Mouse (Mus musculus): Measurements from ENCODE around the gene Prss50.

Gene Prss50

DNA sequence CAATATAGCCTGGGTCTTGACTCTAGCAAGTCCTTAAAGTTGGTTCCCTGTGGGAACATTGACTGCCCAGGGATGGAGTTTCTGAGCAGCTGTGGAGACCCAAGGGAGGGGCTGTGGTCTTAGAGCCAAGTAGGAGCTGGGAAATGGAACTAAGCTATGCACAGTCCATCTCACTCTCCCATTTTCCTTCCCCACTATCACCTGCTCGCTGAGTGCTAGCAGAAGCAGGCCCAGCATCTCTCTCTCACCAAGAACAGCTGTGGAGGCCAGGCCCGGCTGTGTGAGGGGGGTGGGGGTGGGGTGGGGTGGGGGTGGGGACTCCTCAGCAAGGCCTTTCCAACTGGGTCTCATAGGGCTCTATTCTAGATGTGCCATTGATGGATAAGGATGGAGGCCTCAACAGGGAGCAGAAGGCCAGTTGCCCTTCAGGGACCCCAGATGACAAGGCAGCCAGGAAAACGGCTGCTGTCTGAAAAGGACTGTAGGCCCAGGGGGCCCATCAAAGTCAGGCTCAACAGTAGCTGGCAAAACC, 17.0 kb downstream of the Prss50 start:
- DNase-seq (ENCODE audit: low read depth, low spot score), result no peak

DNA sequence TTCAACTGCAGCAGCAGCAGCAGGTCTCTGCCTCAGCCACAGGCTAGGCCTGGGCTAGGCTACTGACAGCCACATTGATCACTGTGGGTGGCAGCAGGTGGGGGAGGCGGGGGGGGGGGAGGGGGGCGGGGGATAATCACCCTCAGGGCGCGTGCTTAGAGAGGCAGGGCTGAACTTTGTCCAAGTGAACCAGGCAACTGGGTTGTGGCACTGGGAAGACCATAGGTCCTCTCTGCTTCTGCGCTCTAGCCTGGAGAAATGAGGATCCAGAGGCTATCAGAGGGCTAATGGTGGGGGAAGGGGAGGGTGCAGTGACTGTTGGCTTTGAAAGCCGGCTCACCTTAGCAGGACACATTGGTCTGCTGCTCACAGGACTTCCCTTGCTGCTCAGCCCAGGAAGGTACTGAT, 17.5 kb downstream of the Prss50 start:
- DNase-seq (ENCODE audit: low read depth, low spot score), result no peak

DNA sequence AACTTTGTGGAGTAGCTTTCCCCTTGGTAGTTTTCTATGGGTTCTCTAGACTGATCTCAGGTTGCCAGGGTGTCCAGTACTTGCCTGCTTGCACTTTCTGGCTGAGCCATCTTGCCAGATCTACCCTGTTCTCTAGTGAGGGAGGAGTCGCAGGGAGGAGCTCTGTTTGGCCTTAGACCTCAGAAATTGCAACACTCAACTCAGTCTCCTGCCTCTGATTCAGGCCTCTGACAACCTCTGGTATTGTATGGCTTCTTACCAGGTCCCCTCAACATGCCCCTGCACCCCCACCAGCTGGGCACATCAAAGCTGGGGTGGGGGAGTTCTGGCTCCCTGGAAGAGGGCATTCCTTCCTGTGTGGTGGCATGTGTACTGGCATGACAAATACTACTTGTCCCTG, 19.6 kb downstream of the Prss50 start:
- DNase-seq (ENCODE audit: low read depth, low spot score), result no peak

DNA sequence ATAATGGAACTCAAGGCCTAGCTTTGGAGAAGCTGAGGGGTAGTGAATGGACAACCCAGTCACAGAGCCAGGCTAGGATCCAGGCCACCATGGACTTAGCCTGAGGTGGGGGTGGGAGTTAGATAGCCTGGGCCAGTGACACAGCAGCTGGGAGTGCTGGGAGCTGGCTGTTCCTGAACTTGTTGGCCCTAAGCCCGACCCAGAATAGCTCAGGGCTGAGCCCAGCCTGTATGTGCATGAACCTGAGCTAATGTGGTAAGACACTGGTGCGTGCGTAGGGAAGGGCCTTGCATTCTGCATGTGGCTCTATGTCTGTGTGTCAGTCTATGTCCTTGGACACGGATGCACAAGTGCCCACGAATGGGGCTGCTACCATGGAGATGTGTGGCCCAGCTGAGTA, 20.1 kb downstream of the Prss50 start:
- no peak for DNase-seq (ENCODE audit: low read depth, low spot score)

DNA sequence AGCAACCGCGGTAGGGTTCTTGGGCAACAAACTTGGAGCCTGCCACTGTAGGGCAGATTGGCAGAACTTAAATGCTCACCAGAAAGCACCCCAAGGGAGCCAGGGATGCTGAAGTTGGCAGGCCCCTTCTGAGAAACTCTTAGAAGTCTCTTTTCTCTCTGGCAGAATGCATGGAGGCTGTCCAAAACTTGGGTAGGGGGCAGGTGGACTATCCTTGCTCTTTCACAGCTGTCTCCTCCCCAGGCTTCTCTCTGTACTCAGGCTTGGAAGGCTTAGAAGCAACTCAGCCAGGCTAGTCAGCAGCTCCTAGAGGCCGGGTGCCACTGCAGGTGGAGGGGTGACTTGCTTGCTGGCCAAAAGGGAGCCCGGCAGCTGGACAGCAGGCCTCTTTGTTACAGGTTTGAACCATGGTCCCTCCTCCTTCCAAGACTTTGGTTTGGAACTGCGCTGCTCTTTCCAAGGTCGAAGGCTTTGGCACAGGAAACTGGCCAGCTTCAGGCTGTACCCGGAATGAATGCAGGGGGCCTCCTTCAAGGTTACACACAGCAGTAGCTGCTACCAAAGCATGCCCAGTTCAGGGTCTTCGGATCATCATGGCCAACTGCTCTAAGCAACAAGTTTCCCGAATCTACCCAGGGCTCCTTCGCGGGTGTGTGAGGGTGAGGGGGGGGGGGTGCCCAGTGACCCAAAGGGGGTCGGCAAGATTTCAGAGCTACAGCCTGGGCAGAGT, 21.6 kb downstream of the Prss50 start, which contains the start of gene Als2cl:
TSS of gene Als2cl (plus strand) at position 680 of the 730 bp plus-strand sequence.
- DNase-seq (ENCODE audit: low read depth, low spot score), result peak; percentile 42

DNA sequence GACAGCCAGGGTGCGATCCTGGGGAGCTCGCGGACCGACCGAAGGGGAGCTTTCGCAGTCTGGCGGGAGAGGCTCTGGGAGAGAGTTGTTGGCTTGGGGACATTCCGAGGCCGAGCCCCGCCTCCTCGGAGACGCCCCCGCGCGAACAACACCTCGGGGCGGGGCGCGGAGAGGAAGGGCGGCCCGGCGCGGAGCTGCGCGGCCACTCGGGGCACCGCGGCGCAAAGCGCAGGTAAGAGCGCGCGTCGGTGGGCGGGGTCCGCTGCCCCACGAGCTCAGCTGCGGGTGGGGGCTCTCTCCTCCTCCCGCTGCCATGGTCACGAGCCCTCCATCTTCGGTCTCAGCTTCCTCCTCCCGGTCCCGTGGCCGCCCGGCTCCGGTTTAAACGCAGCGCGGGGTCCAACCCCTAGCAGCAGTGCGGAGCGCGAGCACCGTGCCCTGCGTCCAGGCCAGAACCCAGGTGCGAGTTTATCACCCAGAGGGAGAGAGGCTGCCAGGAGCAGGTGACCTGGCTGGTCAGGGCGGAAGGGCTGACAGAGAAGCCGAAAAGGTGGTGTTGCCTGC, 22.3 kb downstream of the Prss50 start, which contains the start of gene Tmie:
TSS of gene Tmie (minus strand) at position 116 of the 564 bp plus-strand sequence.
- peak; percentile 88 for DNase-seq (ENCODE audit: low read depth, low spot score)

DNA sequence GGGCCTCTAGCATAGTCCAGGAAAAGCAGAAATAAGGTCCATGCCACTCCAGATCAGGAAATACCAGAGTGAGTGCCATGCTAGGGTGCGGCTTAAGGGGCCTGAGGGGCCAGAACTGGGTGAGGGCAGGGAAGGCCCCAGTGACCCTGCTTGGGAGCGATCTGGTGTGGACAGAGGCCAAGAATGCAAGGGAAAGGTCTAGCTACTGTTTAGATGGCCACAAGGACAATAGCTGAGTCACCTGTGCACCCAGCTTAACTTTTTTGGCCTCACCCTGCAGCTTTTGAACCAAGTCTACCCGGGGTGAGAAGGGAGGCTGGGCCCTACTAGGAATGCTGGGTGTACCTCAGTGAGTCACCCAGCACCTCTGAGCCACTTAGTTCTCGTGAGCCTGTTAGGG, 23.0 kb downstream of the Prss50 start:
- DNase-seq (ENCODE audit: low read depth, low spot score), result no peak

DNA sequence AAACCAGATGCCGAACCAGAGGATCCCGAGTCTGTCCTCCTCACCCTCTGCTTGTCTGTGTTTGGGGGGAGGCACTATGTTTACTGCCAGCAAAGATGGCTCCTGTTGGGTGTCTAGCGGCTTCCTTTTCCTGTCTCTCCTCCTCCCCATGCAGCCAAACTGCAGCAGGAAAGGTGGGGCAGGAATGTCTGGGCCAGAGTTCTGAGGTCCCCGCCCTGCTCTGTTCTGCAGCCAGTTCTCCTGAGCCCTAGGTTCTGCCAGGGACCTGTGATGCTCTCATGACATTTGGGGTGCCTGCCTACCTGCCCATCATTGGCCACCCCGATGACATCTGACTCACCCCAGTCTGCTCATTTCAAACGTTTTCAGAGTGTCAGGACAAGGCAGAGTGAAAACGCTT, 24.2 kb downstream of the Prss50 start:
- DNase-seq (ENCODE audit: low read depth, low spot score), result peak; percentile 53

DNA sequence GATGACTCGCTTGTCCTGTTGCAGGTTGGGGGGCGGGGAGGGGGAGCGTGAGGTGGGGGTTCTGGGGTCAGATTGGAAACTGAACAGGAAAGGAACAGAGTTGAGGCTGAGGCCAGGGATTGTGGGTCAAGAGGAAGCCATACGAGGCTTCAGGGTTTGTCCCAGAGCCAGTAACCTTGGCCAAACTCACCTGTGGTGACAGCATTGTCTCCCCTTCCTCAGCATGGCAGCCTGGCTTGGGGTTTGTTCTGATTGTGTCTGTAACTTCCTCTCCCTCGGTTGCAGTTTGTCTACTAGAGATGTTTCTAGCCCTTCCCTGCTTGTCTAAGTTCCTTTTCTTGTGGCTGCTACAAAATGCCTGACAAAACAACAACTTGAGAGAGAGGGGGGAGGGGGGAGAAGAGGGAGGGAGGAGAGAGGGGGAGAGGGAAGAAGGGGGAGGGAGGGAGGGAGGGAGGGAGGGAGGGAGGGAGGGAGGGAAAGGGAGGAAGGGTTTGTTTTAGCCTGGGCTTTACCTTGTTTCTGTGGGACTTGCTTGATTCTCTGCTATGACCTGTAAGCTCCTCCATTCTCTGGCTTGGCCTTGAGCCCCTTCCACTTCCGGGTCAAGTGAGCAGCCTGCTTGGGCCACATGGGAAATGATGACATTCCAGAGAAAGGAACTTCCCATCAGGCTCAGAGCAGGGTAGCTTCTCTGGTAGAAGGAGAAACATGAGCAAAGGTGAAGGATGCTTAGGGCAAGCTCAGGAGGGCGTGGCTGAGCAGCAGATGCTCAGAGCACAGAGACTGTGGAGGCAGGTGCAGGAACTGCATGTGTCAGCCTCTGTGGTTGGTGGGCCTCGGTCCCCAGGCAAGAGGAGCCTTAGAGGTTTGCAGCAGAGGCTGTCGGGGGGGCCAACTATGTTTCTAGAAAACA, 29.9 kb downstream of the Prss50 start:
- DNase-seq (ENCODE audit: low read depth, low spot score), result peak; percentile 80

DNA sequence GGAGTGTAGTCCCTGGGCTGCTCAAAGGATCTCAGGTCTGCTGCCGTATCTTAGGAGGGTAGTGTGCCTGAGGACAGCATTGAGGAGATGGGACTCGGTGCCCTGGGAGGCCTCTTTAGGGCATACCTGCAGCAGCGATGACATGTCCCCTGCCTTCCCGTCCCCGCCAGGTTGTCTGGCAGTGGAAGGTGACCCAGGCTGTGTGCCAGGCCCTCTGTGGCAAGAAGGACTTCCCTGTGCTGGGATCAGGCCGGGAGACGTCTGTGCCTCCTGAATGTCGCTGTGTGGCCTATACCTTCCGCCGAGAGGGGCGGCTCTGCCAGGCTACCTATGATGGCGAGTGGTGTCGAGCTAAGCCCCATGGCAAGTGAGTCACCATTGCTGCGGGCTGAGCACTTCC, 31.2 kb downstream of the Prss50 start:
- no peak for DNase-seq (ENCODE audit: low read depth, low spot score)

DNA sequence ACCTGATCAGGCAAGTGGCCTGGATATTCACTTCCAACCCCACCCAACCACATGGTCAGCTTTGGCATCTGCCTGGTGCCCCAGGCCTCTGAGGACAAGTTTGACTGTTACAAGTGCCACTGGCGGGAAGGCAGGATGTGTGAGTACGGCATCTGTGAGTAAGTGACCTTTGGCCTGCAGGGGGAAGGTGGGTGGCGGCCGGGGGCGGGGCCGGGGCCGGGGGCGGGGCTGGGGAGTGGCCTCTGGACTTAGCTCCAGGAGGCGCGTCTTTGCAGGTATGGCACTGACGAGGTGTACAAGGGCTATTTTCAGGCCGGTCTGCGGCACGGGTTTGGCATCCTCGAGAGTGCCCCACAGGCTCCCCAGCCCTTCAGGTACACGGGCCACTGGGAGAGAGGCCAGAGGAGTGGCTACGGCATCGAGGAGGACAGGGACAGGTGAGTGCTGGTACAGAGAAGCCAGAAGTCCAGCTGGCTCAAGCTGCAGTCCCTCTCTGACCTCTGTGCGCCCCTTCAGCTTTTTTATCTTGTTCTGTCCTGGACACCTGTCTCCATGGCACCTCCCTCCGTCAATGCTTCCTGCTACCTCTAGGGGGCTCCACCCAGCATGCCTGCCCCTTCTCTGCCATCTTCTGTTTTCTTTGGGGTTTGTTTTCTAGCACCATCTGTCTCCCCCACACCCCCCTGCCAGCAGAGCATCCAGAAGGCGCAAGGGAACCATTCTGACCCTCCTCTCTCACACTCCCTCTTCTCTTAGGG, 32.4 kb downstream of the Prss50 start:
- peak; percentile 52 for DNase-seq (ENCODE audit: low read depth, low spot score)

DNA sequence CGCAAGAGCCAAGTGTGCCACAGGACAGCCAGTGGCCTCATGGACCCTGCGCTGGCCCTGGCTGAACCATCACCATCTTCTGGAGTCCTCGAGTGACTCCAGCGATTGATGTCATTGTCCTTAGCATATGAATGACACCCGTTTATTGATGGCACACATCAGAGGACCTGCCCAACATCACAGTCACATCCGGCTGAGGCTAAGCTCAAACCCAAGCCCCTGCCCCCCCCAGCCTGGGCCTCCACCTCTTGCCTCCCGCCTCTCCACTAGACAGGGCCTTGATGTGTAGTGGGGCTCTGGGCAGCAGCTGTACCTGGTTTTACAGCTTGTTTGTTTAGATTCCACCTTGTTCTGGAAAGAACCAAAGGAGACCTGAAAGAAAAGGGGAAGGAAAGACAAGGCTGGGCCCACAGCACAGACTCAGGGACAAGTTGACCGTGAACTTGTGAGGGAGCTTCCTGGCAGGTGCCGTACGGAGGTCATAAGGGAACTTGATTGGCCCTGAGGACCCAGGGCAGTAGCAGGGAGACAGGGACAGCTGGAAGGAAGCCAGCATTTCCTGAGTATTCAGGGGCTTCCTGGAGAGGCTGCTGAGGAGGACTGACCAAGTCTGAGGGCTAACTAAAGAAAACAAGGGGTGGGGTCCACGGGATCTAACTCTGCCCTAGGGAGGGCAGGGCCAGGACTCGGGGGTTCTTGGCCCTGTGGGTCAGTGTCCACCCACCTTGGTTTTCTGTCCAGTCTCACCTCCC, 33.5 kb downstream of the Prss50 start:
- DNase-seq (ENCODE audit: low read depth, low spot score), result no peak

DNA sequence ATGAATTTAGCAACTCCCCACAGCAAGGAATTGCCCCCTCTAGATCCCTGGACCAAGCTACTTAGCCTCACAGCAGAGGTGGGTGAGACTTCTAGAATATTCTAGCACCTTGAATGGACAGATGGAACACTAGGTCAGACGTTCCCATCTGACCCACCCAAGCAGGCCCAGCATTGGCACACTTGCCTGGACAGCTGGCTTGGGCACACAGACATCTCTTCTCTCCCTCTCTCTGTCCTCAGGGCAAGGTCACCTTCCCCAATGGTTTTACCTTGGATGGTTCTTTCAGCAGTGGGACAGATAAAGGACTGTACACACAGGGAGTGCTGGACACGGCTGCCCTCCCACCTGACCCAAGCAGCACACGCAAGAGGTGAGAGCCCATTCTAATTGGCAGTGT, 34.8 kb downstream of the Prss50 start:
- DNase-seq (ENCODE audit: low read depth, low spot score), result no peak

DNA sequence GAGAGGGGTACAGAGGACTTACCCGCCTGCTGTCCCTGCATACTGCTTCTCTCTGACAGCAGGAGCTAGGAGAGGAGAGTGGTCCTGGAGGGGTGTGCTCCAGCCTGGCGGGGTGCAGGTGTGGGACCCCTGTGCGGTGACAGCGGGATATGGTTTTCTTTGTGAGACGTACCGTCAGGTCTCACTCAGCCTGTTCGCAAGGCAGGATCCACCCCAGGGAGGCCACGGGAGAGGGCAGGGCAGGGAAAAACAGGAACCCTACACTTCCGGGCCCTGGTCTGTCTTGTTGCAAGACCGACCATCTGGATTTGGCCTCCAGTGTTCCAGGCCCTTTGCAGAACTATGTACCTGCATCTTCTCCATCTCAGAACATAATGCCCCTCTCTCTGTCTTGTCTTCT, 35.7 kb downstream of the Prss50 start:
- no peak for DNase-seq (ENCODE audit: low read depth, low spot score)

DNA sequence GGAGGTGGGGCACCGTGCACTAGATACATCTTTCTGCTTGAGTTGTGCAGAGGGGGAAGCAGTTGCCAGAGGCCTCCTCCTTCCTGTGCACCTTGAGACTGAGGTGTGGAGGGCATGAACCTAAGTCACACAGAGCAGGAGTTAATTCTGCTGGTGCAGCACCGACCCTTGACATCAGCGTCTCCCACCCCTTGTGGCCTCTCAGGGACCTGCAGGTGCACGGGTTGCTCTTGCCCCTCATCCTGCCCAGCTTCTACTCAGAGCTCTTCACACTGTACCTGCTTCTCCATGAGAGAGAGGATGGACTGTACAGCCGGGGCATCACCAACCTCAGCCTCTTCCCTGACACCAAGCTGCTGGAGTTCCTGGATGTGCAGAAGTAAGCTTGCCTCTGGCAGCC, 37.7 kb downstream of the Prss50 start:
- peak; percentile 32 for DNase-seq (ENCODE audit: low read depth, low spot score)

DNA sequence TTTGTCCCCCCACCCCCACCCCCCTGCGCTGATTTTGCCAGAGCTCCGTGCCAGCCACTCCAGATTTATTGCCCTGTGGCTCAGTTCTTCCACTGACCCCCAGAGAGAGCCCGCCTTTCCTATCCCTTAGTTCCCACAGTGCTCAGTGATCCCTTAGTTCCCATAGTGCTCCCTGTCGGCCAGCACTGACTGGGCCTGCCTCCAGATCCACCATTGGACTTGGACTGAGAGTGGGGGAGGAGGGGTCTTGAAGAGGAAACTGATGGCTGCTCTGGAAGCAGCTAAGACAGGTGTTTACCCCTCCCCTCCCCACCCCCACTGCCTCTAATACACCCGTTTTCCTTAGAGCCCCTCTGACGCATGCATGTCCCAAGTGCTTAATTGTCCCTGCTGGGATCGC, 38.2 kb downstream of the Prss50 start:
- DNase-seq (ENCODE audit: low read depth, low spot score), result no peak

DNA sequence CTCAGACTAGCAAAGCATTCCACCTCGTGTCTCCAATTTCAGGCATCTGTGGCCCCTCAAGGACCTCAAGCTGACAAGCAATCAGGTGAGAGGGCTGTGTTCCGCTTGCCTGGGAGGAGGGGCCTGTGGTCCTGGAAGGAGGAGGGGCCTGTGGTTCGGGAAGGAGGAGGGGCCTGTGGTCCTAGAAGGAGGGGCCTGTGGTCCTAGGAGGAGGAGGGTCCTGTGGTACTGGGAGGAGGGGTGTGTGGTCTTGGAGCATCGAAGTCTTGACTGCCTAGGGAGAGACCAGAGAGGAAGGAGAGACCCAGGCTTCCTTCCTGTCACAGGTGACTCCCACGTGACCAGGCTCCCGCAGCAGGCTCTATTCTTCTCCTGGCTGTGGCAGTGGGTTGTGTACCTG, 38.8 kb downstream of the Prss50 start:
- DNase-seq (ENCODE audit: low read depth, low spot score), result peak; percentile 75

DNA sequence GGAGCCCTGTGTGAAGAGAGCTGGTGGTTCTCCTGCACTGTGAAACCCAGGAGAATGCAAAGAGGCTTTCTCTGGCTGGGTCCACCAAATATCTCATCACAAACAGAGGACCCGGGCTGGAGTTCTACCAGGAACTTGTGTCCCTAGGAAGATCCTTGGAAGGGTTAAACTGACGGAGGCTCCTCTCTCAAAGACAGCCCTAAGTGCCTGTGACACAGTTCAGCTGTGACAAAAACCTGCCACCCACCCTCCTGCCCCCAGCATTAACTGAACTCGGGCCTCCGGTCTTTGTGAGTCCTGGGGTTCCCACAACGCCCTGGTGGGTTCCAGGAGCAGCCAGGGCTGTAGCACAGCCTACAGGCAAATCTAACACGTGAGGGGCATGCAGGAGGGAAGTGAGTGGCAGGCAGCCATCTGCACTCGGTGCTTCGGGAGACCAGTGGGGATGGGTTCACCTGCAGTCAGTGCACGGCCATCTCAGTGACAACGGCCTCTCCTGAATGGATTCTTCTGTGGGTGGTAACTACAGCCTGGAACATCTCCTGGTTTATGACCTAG, 41.8 kb downstream of the Prss50 start:
- DNase-seq (ENCODE audit: low read depth, low spot score), result no peak

DNA sequence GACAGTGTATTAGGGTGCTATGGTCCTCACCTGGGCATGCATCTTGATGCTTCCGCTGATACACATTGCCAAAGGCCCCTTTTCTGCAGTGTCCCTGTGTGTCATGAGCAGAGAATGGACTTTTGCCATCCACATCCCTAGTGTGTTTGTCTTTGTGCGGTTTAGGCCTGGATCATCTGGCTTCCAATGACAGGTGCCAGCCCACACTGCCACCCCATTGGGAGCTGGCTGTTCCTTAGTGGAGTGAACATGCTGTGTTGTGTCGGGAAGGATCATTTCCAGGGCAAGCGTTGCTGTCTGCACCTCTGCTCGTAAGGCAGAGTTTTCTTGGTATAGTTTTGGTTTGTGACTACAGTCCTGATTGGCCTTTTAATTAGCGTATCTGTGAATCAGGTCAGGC, 43.4 kb downstream of the Prss50 start:
- no peak for DNase-seq (ENCODE audit: low read depth, low spot score)

DNA sequence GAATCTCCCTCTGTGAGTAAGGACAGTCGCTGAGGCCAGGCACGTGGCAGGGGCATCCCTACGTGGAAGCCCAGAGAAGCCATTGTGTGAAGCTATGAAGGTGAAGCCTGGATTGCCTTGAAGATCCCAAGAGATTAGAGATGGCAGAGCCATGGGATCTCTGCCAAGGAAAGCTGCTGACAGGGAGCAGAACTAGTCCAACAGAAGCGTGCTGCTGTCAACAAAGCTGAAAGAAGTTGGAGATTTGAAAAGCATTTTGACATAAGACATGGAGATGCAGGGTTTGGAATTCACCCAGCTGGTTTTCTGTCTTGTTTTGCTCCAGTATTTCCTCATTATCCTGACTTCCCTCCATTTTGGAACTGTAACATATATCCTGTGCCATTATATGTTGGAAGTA, 44.5 kb downstream of the Prss50 start:
- no peak for DNase-seq (ENCODE audit: low read depth, low spot score)

Data from R1 (cell line).